Mouse (Mus musculus) erythroblast, embryonic 14.5 days (primary cell): ENCODE measurements around the gene Sec16b.

Source experiments
- GATA1 ChIP-seq: IDR thresholded peaks from 2 replicates; pipeline ENCODE4 v1.6.1; 2012; ENCODE audit warnings: low read length, inconsistent platforms, mixed read lengths
- TAL1 ChIP-seq: IDR thresholded peaks from 3 replicates; pipeline ENCODE4 v1.6.1; 2012; ENCODE audit warnings: low read length, inconsistent platforms, mixed read lengths

DNA sequence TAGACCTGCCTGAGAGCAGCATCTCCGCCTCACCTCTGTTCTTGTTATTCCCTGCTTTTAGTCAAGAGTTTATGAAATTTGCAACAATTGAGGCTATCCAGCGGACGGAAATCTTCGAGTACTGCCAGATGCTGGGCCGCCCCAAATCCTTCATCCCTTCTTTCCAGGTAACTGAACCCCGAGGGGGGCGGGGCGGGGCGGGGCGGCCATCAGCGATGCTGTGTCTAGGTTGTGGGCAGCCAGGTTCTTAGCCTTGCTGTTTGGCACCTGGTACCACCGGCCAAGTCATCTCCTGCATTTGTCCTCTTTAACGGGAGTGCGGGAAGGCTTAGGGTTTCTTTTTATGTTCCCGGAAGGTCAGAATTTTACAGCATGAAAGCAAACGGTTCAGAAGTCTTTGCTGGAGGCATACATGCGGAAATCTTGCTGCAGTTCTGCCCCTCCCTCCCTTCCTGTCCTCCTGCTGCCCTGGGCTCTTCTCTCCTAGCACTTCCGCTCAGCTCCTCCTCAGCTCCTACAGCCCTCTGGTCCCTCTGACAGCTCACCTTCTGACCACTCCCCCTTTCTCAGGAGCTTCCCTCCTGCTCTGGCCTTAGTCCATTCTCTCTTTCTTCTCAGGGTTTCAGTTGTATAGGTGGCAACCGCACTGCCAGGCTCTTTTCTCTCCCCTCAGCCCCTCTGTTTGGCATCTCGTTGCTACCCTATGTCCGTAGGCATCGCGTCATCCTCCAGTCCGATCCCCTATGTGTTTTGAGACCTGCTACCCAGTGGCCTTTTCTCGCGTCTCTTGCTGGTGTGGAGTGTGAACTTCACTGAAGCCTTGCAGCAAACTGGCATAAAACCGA is 48.4 kb downstream of the Sec16b start:
- no peak for TF ChIP-seq TAL1
- no peak for TF ChIP-seq GATA1
